Mouse (Mus musculus) E14TG2a.4 (cell line): ENCODE data around the gene Banp.

Source experiments
- H3K27me3 ChIP-seq: 2 replicates; pipeline ENCODE4 v1.6.1; 2014; ENCODE audit warnings: low read length, control low read depth; ENCODE audit not compliant: insufficient read depth
- H3K36me3 ChIP-seq: 2 replicates; pipeline ENCODE4 v1.6.1; 2014; ENCODE audit warnings: low read length, control low read depth; ENCODE audit not compliant: insufficient read depth
- H3K4me1 ChIP-seq: replicated peaks from 2 replicates; pipeline ENCODE4 v1.6.1; 2014; ENCODE audit warnings: low read depth, low read length, control low read depth
- H3K4me3 ChIP-seq: replicated peaks from 2 replicates; pipeline ENCODE4 v1.5.1; 2014; ENCODE audit warnings: mild to moderate bottlenecking, low read length
- H3K9me3 ChIP-seq: 2 replicates; pipeline ENCODE4 v1.6.1; 2014; ENCODE audit warnings: low read length, control low read depth
- CTCF ChIP-seq: conservative IDR thresholded peaks from 2 replicates; pipeline ENCODE4 v1.5.1; 2014; ENCODE audit warnings: low read length
- NANOG ChIP-seq: IDR thresholded peaks from 2 replicates; pipeline ENCODE4 v1.6.1; 2014; ENCODE audit warnings: borderline replicate concordance, low read length, mixed read lengths
- POU5F1 ChIP-seq: IDR thresholded peaks from 2 replicates; pipeline ENCODE4 v1.6.1; 2014; ENCODE audit warnings: low read length, borderline replicate concordance

The Banp gene

GRCm38 (mm10) chr8:122069281-122069680, 119.7 kb downstream of the Banp start:
- no peaks in the 10 kb centered on the region for H3K36me3 ChIP-seq
- H3K4me1 ChIP-seq, result no peaks in the 10 kb centered on the region
- 0 out of 2 replicates have a peak, but pooled peaks cover 5% of the 10 kb centered on the region for H3K27me3 ChIP-seq
- no peaks in the 10 kb centered on the region for H3K9me3 ChIP-seq
- H3K4me3 ChIP-seq, result no peak overlapping the region
- TF ChIP-seq CTCF, result no peak
- TF ChIP-seq POU5F1, result no peak

- TF ChIP-seq POU5F1 (no peak), CTCF (no peak), NANOG (no peak)
- H3K9me3 ChIP-seq, result no peaks in the 10 kb centered on the region
- 0 out of 2 replicates have a peak, but pooled peaks cover 5% of the 10 kb centered on the region for H3K27me3 ChIP-seq
Observed at GRCm38 (mm10) chr8:122071193-122071592, 121.6 kb downstream of the Banp start.

DNA sequence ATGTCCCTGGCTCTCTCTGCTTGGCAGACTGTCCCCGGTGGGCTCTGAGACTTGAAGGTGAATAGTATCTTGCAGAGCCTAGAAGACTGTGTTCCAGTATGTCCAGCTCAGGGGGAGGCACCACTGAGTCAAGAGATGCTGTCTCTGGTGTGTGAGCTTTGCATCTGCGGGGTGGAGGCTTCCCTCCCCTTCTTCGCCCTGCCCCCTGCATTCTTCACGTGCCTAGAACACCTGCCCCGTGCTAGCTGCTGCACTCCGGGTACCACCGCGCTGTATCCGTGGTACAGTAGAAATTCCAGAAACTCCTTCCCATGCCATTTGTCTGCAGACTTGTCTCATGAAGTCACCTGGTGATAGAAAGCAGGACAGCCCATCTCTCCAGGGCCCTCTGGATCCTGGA, 124.4 kb downstream of the Banp start:
- TF ChIP-seq CTCF (no peak), NANOG (no peak), POU5F1 (no peak)

More at GRCm38 (mm10) chr8:122071193-122071592, 121.6 kb downstream of the Banp start:
- H3K4me1 ChIP-seq, result no peaks in the 10 kb centered on the region
- no peak overlapping the region for H3K4me3 ChIP-seq
- H3K36me3 ChIP-seq, result no peaks in the 10 kb centered on the region

DNA sequence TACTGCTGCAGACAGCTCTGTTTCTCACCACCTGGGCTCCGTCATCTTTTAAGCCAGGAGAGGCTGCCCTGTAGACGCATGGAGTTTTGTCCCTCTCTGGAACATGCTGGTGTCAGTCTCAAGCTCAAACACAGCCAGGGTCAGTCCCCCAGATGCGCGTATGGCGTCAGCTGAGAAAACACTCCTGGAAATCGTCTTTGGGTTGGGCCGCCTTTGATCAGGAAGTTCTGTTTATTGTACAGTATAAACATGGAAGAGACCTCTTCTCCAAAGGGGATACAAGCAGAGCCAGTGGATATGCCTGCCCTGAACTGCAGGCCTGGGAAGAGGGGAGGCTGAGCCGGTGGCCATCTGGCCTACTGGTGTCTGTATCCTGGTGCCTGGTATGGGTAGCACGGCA, 124.9 kb downstream of the Banp start:
- no peak overlapping the region for H3K4me3 ChIP-seq
- H3K36me3 ChIP-seq, result no peaks in the 10 kb centered on the region
- no peak for TF ChIP-seq CTCF
- no peak for TF ChIP-seq POU5F1
- TF ChIP-seq NANOG, result no peak
- H3K9me3 ChIP-seq, result no peaks in the 10 kb centered on the region
- peaks cover 7% of the 10 kb centered on the region for H3K4me1 ChIP-seq
- peaks cover 7% of the 10 kb centered on the region for H3K27me3 ChIP-seq

More for the DNA sequence above, 124.4 kb downstream of the Banp start:
- Histone ChIP-seq H3K4me3 (no peak overlapping the region), H3K4me1 (peaks cover 2% of the 10 kb centered on the region), H3K9me3 (no peaks in the 10 kb centered on the region), H3K27me3 (peaks cover 12% of the 10 kb centered on the region), H3K36me3 (no peaks in the 10 kb centered on the region)

DNA sequence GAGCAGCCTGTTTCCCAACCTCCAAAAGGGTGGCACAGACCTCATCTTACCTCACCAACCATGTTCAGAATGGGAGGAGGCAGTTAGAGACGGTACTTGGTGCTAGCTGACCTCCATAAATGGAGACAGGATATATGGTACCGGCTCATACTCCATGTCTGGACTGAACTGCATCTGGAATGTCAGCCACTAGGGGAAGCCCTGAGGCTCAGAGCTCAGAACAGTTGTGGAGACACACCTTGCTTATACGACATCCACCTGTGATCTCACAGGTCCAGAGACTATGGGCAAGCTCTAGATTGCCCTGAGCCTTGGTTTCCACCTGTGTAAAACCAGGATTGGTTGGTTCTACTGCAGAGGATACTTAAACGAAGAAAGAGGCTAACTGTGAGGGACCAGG, 125.4 kb downstream of the Banp start:
- Histone ChIP-seq H3K4me1 (peaks cover 12% of the 10 kb centered on the region), H3K9me3 (no peaks in the 10 kb centered on the region), H3K27me3 (peaks cover 7% of the 10 kb centered on the region), H3K4me3 (no peak overlapping the region), H3K36me3 (no peaks in the 10 kb centered on the region)
- TF ChIP-seq POU5F1, result no peak
- TF ChIP-seq CTCF, result no peak
- no peak for TF ChIP-seq NANOG

DNA sequence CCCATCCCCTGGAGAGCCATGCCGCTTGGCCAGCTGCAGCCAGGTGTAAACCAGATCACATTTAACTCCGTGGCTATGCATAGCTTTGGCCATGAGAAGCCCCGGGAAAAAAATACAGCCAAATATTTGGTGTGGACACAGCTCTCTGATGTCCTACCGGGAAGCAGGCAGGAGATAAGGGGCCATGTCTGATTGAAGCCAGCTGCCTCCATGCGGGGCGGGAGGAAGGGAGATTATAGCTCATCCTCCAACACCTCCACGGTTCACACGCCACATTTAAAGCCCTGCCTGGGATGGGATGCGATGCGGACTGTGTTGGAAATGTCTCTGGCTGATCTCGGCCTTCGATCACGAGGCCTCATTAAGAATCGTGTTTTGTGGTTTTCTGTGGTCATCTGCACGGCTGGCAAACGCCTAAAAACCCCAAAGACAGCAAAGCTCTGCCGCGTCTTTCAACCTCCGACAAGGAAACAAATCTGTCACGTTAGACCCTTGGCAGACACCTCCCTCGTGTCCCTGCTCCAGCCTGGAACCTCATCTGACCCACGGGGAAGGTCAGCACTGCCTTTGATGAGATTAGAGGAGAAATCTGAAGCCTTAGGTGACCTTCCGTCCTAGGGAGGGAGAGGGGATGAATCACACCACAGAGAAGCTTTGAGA, 126.8 kb downstream of the Banp start:
- Histone ChIP-seq H3K27me3 (peaks cover 7% of the 10 kb centered on the region), H3K4me3 (no peak overlapping the region), H3K9me3 (no peaks in the 10 kb centered on the region), H3K4me1 (peaks cover 21% of the 10 kb centered on the region), H3K36me3 (no peaks in the 10 kb centered on the region)
- TF ChIP-seq NANOG (no peak), POU5F1 (no peak)

GRCm38 (mm10) chr8:122078321-122078720, 128.8 kb downstream of the Banp start:
- no peaks in the 10 kb centered on the region for H3K36me3 ChIP-seq
- peaks cover 7% of the 10 kb centered on the region for H3K27me3 ChIP-seq
- H3K9me3 ChIP-seq, result no peaks in the 10 kb centered on the region
- peaks cover 21% of the 10 kb centered on the region for H3K4me1 ChIP-seq
- no peak overlapping the region for H3K4me3 ChIP-seq
- TF ChIP-seq NANOG (no peak), POU5F1 (no peak), CTCF (no peak)
